ENCODE assay signal across 11 mouse cellular contexts in genomic region chr11:5802457-5803217, GRCm38 (mm10). TPM values are rescaled to one million over a fixed set of nuclear protein-coding genes. Genes with fewer than 3 reads are reported as not detected.
DNase-seq lines count a peak whose midpoint lies in the region; ATAC-seq and TF ChIP-seq lines count a peak whose summit lies in the region.
"Had no signal": no experiment of that assay in that cellular context is flagged by ENCODE, and none has a peak within 500 bp of the region (broad histone marks: within the 10 kb centered on the region; RNA-seq: fewer than 3 reads in every experiment).

No protein-coding gene starts in this region.

- H3K9ac ChIP-seq in hindbrain, embryonic 16.5 days (ENCODE audit: low read depth, low read length): no peak overlapping the region
- no peak overlapping the region for H3K9ac ChIP-seq in hindbrain, embryonic 13.5 days
- no peak overlapping the region for H3K9ac ChIP-seq in CH12.LX (ENCODE audit: insufficient read depth, low read depth)
- H3K9ac ChIP-seq in intestine, embryonic 16.5 days (ENCODE audit: low read depth, low read length): no peak overlapping the region
- H3K9ac ChIP-seq: forebrain, postnatal 0 days had no signal

- peak; percentile 52; the same call in 1 of the 2 replicates for TF ChIP-seq EP300 in CH12.LX (IDR thresholded peaks at IDR 0.05; ENCODE audit: low read length)

- TF ChIP-seq CTCF in CH12.LX (conservative IDR thresholded peaks at IDR 0.05 in 1 of 2, IDR thresholded peaks at IDR 0.05 in 1 of 2; ENCODE audit: low read depth in 2 of 2, low read length in 2 of 2): no peak

- WGBS in hindbrain, embryonic 16.5 days: 74% methylated on average over 8 of the region's 8 CpGs
- WGBS in hindbrain, embryonic 13.5 days: 80% methylated on average over 8 of the region's 8 CpGs
- WGBS in intestine, embryonic 16.5 days: 66% methylated on average over 8 of the region's 8 CpGs

- H3K27ac ChIP-seq in hindbrain, embryonic 16.5 days (ENCODE audit: low read depth, low read length): no peak overlapping the region
- H3K27ac ChIP-seq in hindbrain, embryonic 13.5 days: no peak overlapping the region
- no peak overlapping the region for H3K27ac ChIP-seq in CH12.LX (ENCODE audit: insufficient read depth, low read depth)
- peak overlapping the region; percentile 58 for H3K27ac ChIP-seq in intestine, embryonic 16.5 days (ENCODE audit: low read length)
- H3K27ac ChIP-seq: macrophage had no signal

- ATAC-seq in hindbrain, embryonic 16.5 days: 0 out of 2 replicates have a peak, but pooled peaks have one; percentile 15
- no peak for ATAC-seq in hindbrain, embryonic 13.5 days (ENCODE audit: low FRiP score)
- peak; percentile 69 for ATAC-seq in intestine, embryonic 16.5 days
- ATAC-seq in monocyte, adult 5-6 weeks (replicated peaks; ENCODE audit: insufficient number of reproducible peaks, low FRiP score, low TSS enrichment, poor library complexity, severe bottlenecking): no peak

- no peak for TF ChIP-seq POLR2A in CH12.LX (IDR thresholded peaks at IDR 0.05; ENCODE audit: low read depth, low read length)

- H3K4me3 ChIP-seq in hindbrain, embryonic 16.5 days (ENCODE audit: low read length): no peak overlapping the region
- H3K4me3 ChIP-seq in hindbrain, embryonic 13.5 days: no peak overlapping the region
- no peak overlapping the region for H3K4me3 ChIP-seq in CH12.LX (replicated peaks in 1 of 3; ENCODE audit: low read depth in 2 of 3, low read length in 2 of 3, poor library complexity in 1 of 3)
- H3K4me3 ChIP-seq in intestine, embryonic 16.5 days (ENCODE audit: low read length): no peak overlapping the region

- H3K4me1 ChIP-seq in hindbrain, embryonic 16.5 days (ENCODE audit: control insufficient read depth, insufficient read depth, low read depth, low read length): no peaks in the 10 kb centered on the region; the same call in 1 of the 2 replicates
- H3K4me1 ChIP-seq in hindbrain, embryonic 13.5 days (replicated peaks): peaks cover 7% of the 10 kb centered on the region
- H3K4me1 ChIP-seq in CH12.LX (ENCODE audit: control insufficient read depth in 1 of 2, insufficient read depth in 2 of 2): peaks cover 13 to 24% of the 10 kb centered on the region in 2 experiments
- peaks cover 17% of the 10 kb centered on the region for H3K4me1 ChIP-seq in intestine, embryonic 16.5 days (ENCODE audit: control insufficient read depth, insufficient read depth, low read length)

- H3K27me3 ChIP-seq in hindbrain, embryonic 16.5 days (replicated peaks; ENCODE audit: control insufficient read depth, insufficient read depth, low read length): no peaks in the 10 kb centered on the region
- H3K27me3 ChIP-seq in hindbrain, embryonic 13.5 days: no peaks in the 10 kb centered on the region
- H3K27me3 ChIP-seq in CH12.LX (replicated peaks): no peaks in the 10 kb centered on the region
- H3K27me3 ChIP-seq in intestine, embryonic 16.5 days (replicated peaks; ENCODE audit: control insufficient read depth, insufficient read depth, low read length): no peaks in the 10 kb centered on the region

- H3K36me3 ChIP-seq in hindbrain, embryonic 16.5 days (ENCODE audit: control insufficient read depth, insufficient read depth, low read length): peaks cover 22% of the 10 kb centered on the region
- H3K36me3 ChIP-seq in hindbrain, embryonic 13.5 days: peaks cover 39% of the 10 kb centered on the region
- peaks cover 36 to 44% of the 10 kb centered on the region in 2 experiments for H3K36me3 ChIP-seq in CH12.LX (replicated peaks in 1 of 2; ENCODE audit: control insufficient read depth in 1 of 2, insufficient read depth in 1 of 2, low read length in 1 of 2)
- H3K36me3 ChIP-seq in intestine, embryonic 16.5 days (ENCODE audit: control insufficient read depth, insufficient read depth, low read length): peaks cover 6% of the 10 kb centered on the region; the same call in 1 of the 2 replicates

- in situ Hi-C loops in CH12.LX (cut with MboI; ENCODE audit: low pct_ligation_motif_present, low pct_unique_long_range_greater_than_20kb, low sequenced_read_pairs): no loop called here

- H3K9me3 ChIP-seq in hindbrain, embryonic 16.5 days (ENCODE audit: control insufficient read depth, low read length): no peaks in the 10 kb centered on the region
- no peaks in the 10 kb centered on the region for H3K9me3 ChIP-seq in hindbrain, embryonic 13.5 days
- peaks cover 4% of the 10 kb centered on the region for H3K9me3 ChIP-seq in CH12.LX (replicated peaks; ENCODE audit: low read length)
- peaks cover under 1% of the 10 kb centered on the region; the same call in 1 of the 2 replicates for H3K9me3 ChIP-seq in intestine, embryonic 16.5 days (ENCODE audit: control insufficient read depth, low read length)

- DNase-seq in 416B (ENCODE audit: low read depth) (peak; percentile 37), CH12.LX (ENCODE audit: extremely low read depth) (no peak)
- no peak for DNase-seq in left cerebral cortex, postnatal 4 days
- no peak for DNase-seq in layer of hippocampus, postnatal 14 days (ENCODE audit: low spot score in 2 of 2)
- DNase-seq: cerebellum, adult 2 months had no signal

- no peak for TF ChIP-seq RAD21 in CH12.LX (IDR thresholded peaks at IDR 0.05; ENCODE audit: low read depth, low read length)

- H3K4me2 ChIP-seq in hindbrain, embryonic 16.5 days (ENCODE audit: low read length): no peak overlapping the region
- no peak overlapping the region for H3K4me2 ChIP-seq in hindbrain, embryonic 13.5 days
- H3K4me2 ChIP-seq in CH12.LX (ENCODE audit: insufficient read depth, low read depth, poor library complexity, severe bottlenecking): no peak overlapping the region
- no peak overlapping the region for H3K4me2 ChIP-seq in intestine, embryonic 16.5 days (ENCODE audit: low read depth, low read length)

- intact Hi-C loops in left cerebral cortex, postnatal 4 days (cut with DNase I): no loop called here

- H3K79me2 ChIP-seq in CH12.LX (replicated peaks; ENCODE audit: control insufficient read depth, extremely low read depth, insufficient read depth, poor library complexity, severe bottlenecking): no peaks in the 10 kb centered on the region

- dilution Hi-C loops in CH12.LX (cut with MboI; ENCODE audit: extremely low pct_ligation_motif_present, extremely low pct_unique_long_range_greater_than_20kb, low sequenced_read_pairs): no loop called here

RNA-seq across cellular contexts. Expression of gene Pgam2, which starts 0.9 kb away (rescaled TPM):
- 3.3 and 13.6 TPM in 2 replicates for polyA plus RNA-seq in hindbrain, embryonic 16.5 days (2015; fragmentation: Nextera tagmentation; extraction: Ambion mirVana)
- polyA plus RNA-seq in hindbrain, embryonic 13.5 days (2015; fragmentation: Nextera tagmentation; extraction: Ambion mirVana): 3.4 and 4.3 TPM in 2 replicates
- total RNA-seq in CH12.LX (2012; rRNA removed): 0.46 and 0.64 TPM in 2 replicates
- not detected in 2 replicates for total RNA-seq in CH12.LX (2014; rRNA removed)
- polyA plus RNA-seq in CH12.LX (2012; ENCODE audit: insufficient read length, low read depth): 2.5 and 3.6 TPM in 2 replicates
- 17.8 and 23.4 TPM in 2 replicates for polyA plus RNA-seq in intestine, embryonic 16.5 days (2015; fragmentation: Nextera tagmentation; extraction: Ambion mirVana)
- 1 to 10 TPM; 1.6 TPM for total RNA-seq in left cerebral cortex, postnatal 4 days (2021)
- total RNA-seq in layer of hippocampus, postnatal 14 days (2021): 10 to 100 TPM; 12.8 to 14.0 TPM
- total RNA-seq in monocyte, adult 5-6 weeks (2017): 6.4 TPM in 1 of 3 replicates, not detected in the others
- polyA plus RNA-seq: macrophage had no signal

RNA-seq across cellular contexts. Expression of gene Dbnl, which starts 14.3 kb away (rescaled TPM):
- polyA plus RNA-seq in hindbrain, embryonic 16.5 days (2015; fragmentation: Nextera tagmentation; extraction: Ambion mirVana): 148 and 150 TPM in 2 replicates
- polyA plus RNA-seq in hindbrain, embryonic 13.5 days (2015; fragmentation: Nextera tagmentation; extraction: Ambion mirVana): 142 and 149 TPM in 2 replicates
- 76.2 and 77.3 TPM in 2 replicates for total RNA-seq in CH12.LX (2012; rRNA removed)
- 67.5 and 70.3 TPM in 2 replicates for total RNA-seq in CH12.LX (2014; rRNA removed)
- 124 and 133 TPM in 2 replicates for polyA plus RNA-seq in CH12.LX (2012; ENCODE audit: insufficient read length, low read depth)
- 141 and 147 TPM in 2 replicates for polyA plus RNA-seq in intestine, embryonic 16.5 days (2015; fragmentation: Nextera tagmentation; extraction: Ambion mirVana)
- total RNA-seq in left cerebral cortex, postnatal 4 days (2021): 10 to 100 TPM; 89.8 to 92.4 TPM
- total RNA-seq in layer of hippocampus, postnatal 14 days (2021): 10 to 100 TPM; 83.4 to 86.0 TPM
- total RNA-seq in monocyte, adult 5-6 weeks (2017): 164 to 214 TPM (median 184 TPM) in 3 replicates

RNA-seq across cellular contexts. Expression of gene Polm, which starts 35.2 kb away (rescaled TPM):
- 5.5 and 6.1 TPM in 2 replicates for polyA plus RNA-seq in hindbrain, embryonic 16.5 days (2015; fragmentation: Nextera tagmentation; extraction: Ambion mirVana)
- 5.3 and 6.6 TPM in 2 replicates for polyA plus RNA-seq in hindbrain, embryonic 13.5 days (2015; fragmentation: Nextera tagmentation; extraction: Ambion mirVana)
- total RNA-seq in CH12.LX (2012; rRNA removed) (7.7 and 9.7 TPM in 2 replicates), CH12.LX (2014; rRNA removed) (1.00 and 1.9 TPM in 2 replicates)
- 4.1 TPM in 2 replicates for polyA plus RNA-seq in CH12.LX (2012; ENCODE audit: insufficient read length, low read depth)
- 12.5 and 13.3 TPM in 2 replicates for polyA plus RNA-seq in intestine, embryonic 16.5 days (2015; fragmentation: Nextera tagmentation; extraction: Ambion mirVana)
- 10 to 100 TPM; 16.1 to 16.5 TPM for total RNA-seq in left cerebral cortex, postnatal 4 days (2021)
- 10 to 100 TPM; 12.0 to 13.7 TPM for total RNA-seq in layer of hippocampus, postnatal 14 days (2021)
- 14.6 to 18.6 TPM (median 17.2 TPM) in 3 replicates for total RNA-seq in monocyte, adult 5-6 weeks (2017)

RNA-seq across cellular contexts. Expression of gene Urgcp, which starts 40.5 kb away (rescaled TPM):
- polyA plus RNA-seq in hindbrain, embryonic 16.5 days (2015; fragmentation: Nextera tagmentation; extraction: Ambion mirVana): 35.6 and 36.7 TPM in 2 replicates
- 29.0 and 30.1 TPM in 2 replicates for polyA plus RNA-seq in hindbrain, embryonic 13.5 days (2015; fragmentation: Nextera tagmentation; extraction: Ambion mirVana)
- total RNA-seq in CH12.LX (2012; rRNA removed): 13.1 and 13.3 TPM in 2 replicates
- total RNA-seq in CH12.LX (2014; rRNA removed): 11.7 and 12.2 TPM in 2 replicates
- 11.7 and 13.1 TPM in 2 replicates for polyA plus RNA-seq in CH12.LX (2012; ENCODE audit: insufficient read length, low read depth)
- polyA plus RNA-seq in intestine, embryonic 16.5 days (2015; fragmentation: Nextera tagmentation; extraction: Ambion mirVana): 21.6 and 23.7 TPM in 2 replicates
- total RNA-seq in left cerebral cortex, postnatal 4 days (2021): 10 to 100 TPM; 41.5 to 52.4 TPM
- total RNA-seq in layer of hippocampus, postnatal 14 days (2021): 10 to 100 TPM; 54.2 to 67.8 TPM
- total RNA-seq in monocyte, adult 5-6 weeks (2017): 7.2 to 13.7 TPM (median 10.5 TPM) in 3 replicates

RNA-seq across cellular contexts. Expression of gene Aebp1, which starts 59.1 kb away (rescaled TPM):
- 27.4 and 35.8 TPM in 2 replicates for polyA plus RNA-seq in hindbrain, embryonic 16.5 days (2015; fragmentation: Nextera tagmentation; extraction: Ambion mirVana)
- polyA plus RNA-seq in hindbrain, embryonic 13.5 days (2015; fragmentation: Nextera tagmentation; extraction: Ambion mirVana): 21.9 and 24.5 TPM in 2 replicates
- total RNA-seq in CH12.LX (2012; rRNA removed): 0.17 and 0.34 TPM in 2 replicates
- not detected in 2 replicates for total RNA-seq in CH12.LX (2014; rRNA removed)
- polyA plus RNA-seq in CH12.LX (2012; ENCODE audit: insufficient read length, low read depth): 0.87 and 1.4 TPM in 2 replicates
- 38.4 and 39.7 TPM in 2 replicates for polyA plus RNA-seq in intestine, embryonic 16.5 days (2015; fragmentation: Nextera tagmentation; extraction: Ambion mirVana)
- 10 to 100 TPM; 20.4 to 24.8 TPM for total RNA-seq in left cerebral cortex, postnatal 4 days (2021)
- total RNA-seq in layer of hippocampus, postnatal 14 days (2021): 10 to 100 TPM in 1 of 2 experiments, 1 to 10 TPM in 1; 5.1 to 14.0 TPM
- total RNA-seq in monocyte, adult 5-6 weeks (2017): not detected in 3 replicates

Comparison
In these comparisons a context has a peak if more than half of its experiments do, and no peak if none do; other contexts are left out.
1. ATAC-seq: peak in hindbrain, embryonic 16.5 days (single experiment) and intestine, embryonic 16.5 days (single experiment); none in hindbrain, embryonic 13.5 days (single experiment) and monocyte, adult 5-6 weeks (single experiment).